ENCODE assay signal across 21 mouse cellular contexts in genomic region chr3:38246439-38246838, GRCm38 (mm10).
DNase-seq lines count a peak whose midpoint lies in the region; ATAC-seq and TF ChIP-seq lines count a peak whose summit lies in the region.
"Had no signal": no experiment of that assay in that cellular context is flagged by ENCODE, and none has a peak within 500 bp of the region (broad histone marks: within the 10 kb centered on the region; RNA-seq: fewer than 3 reads in every experiment).

No protein-coding gene starts in this region.

- WGBS in limb, embryonic 13.5 days, result 45% methylated on average over 2 of the region's 2 CpGs
- WGBS in limb, embryonic 10.5 days, result 89% methylated on average over 2 of the region's 2 CpGs

- H3K36me3 ChIP-seq in limb, embryonic 13.5 days, result no peaks in the 10 kb centered on the region
- H3K36me3 ChIP-seq in limb, embryonic 10.5 days, result no peaks in the 10 kb centered on the region
- H3K36me3 ChIP-seq: embryonic facial prominence, embryonic 12.5 days; forebrain, embryonic 10.5 days; hindbrain, embryonic 13.5 days; intestine, embryonic 15.5 days; neural tube, embryonic 12.5 days had no signal

- H3K9me3 ChIP-seq in limb, embryonic 13.5 days, result no peaks in the 10 kb centered on the region
- H3K9me3 ChIP-seq in limb, embryonic 10.5 days (replicated peaks), result no peaks in the 10 kb centered on the region
- H3K9me3 ChIP-seq: embryonic facial prominence, embryonic 12.5 days; hindbrain, embryonic 13.5 days; intestine, embryonic 15.5 days; neural tube, embryonic 12.5 days had no signal

- H3K4me2 ChIP-seq in limb, embryonic 13.5 days (replicated peaks), result no peak overlapping the region
- H3K4me2 ChIP-seq: embryonic facial prominence, embryonic 12.5 days; hindbrain, embryonic 13.5 days; intestine, embryonic 15.5 days; neural tube, embryonic 12.5 days had no signal

- no peak overlapping the region for H3K9ac ChIP-seq in limb, embryonic 13.5 days
- H3K9ac ChIP-seq: embryonic facial prominence, embryonic 12.5 days; hindbrain, embryonic 13.5 days; intestine, embryonic 15.5 days; neural tube, embryonic 12.5 days had no signal

- H3K4me1 ChIP-seq in limb, embryonic 13.5 days, result peaks cover 9% of the 10 kb centered on the region
- no peaks in the 10 kb centered on the region for H3K4me1 ChIP-seq in limb, embryonic 10.5 days
- H3K4me1 ChIP-seq: embryonic facial prominence, embryonic 12.5 days; forebrain, embryonic 10.5 days; hindbrain, embryonic 13.5 days; intestine, embryonic 15.5 days; neural tube, embryonic 12.5 days had no signal

- H3K27ac ChIP-seq in gastrocnemius, adult 2 months, result no peak overlapping the region
- peak overlapping the region; percentile 65; the same call in 1 of the 2 replicates for H3K27ac ChIP-seq in limb, embryonic 13.5 days
- H3K27ac ChIP-seq in limb, embryonic 10.5 days, result no peak overlapping the region
- H3K27ac ChIP-seq: embryonic facial prominence, embryonic 12.5 days; forebrain, embryonic 10.5 days; hindbrain, embryonic 13.5 days; intestine, embryonic 15.5 days; kidney, postnatal 0 days; layer of hippocampus, adult 2 months; neural tube, embryonic 12.5 days had no signal

- DNase-seq in gastrocnemius, adult 2 months, result peak; percentile 49
- no peak for DNase-seq in gastrocnemius, postnatal 25 days
- DNase-seq in limb, embryonic 10.5 days (ENCODE audit: low spot score), result no peak
- DNase-seq in ovary, adult 18-20 months (ENCODE audit: low spot score), result peak; percentile 25
- DNase-seq in ovary, postnatal 10 days (ENCODE audit: low spot score), result no peak
- DNase-seq in spleen, postnatal 14 days (ENCODE audit: low spot score in 2 of 2), result no peak
- DNase-seq in right cerebral cortex, adult 2 months (ENCODE audit: low spot score in 2 of 2), result no peak
- DNase-seq: adrenal gland, postnatal 25 days; B cell, adult 2 months; cerebellum, adult 2 months; gastrocnemius, postnatal 10 days; left cerebral cortex, postnatal 4 days; thymus, adult 18-20 months had no signal

- intact Hi-C loops in gastrocnemius, adult 2 months (cut with DNase I), result no loop called here

- H3K4me3 ChIP-seq in gastrocnemius, adult 2 months, result no peak overlapping the region
- no peak overlapping the region for H3K4me3 ChIP-seq in limb, embryonic 13.5 days
- no peak overlapping the region for H3K4me3 ChIP-seq in limb, embryonic 10.5 days
- H3K4me3 ChIP-seq: embryonic facial prominence, embryonic 12.5 days; forebrain, embryonic 10.5 days; hindbrain, embryonic 13.5 days; intestine, embryonic 15.5 days; layer of hippocampus, adult 2 months; neural tube, embryonic 12.5 days had no signal

- peak; percentile 83 for ATAC-seq in limb, embryonic 13.5 days (ENCODE audit: low FRiP score, low read depth)
- ATAC-seq: intestine, embryonic 15.5 days had no signal

- H3K27me3 ChIP-seq in limb, embryonic 13.5 days, result no peaks in the 10 kb centered on the region
- H3K27me3 ChIP-seq in limb, embryonic 10.5 days (ENCODE audit: low read depth, poor library complexity, severe bottlenecking), result no peaks in the 10 kb centered on the region
- H3K27me3 ChIP-seq: embryonic facial prominence, embryonic 12.5 days; hindbrain, embryonic 13.5 days; intestine, embryonic 15.5 days; neural tube, embryonic 12.5 days had no signal

- no peak for TF ChIP-seq CTCF in gastrocnemius, adult 2 months (IDR thresholded peaks at IDR 0.05)

Comparison
In these comparisons a context has a peak if more than half of its experiments do, and no peak if none do; other contexts are left out.
1. DNase-seq: peak in gastrocnemius, adult 2 months (single experiment) and ovary, adult 18-20 months (single experiment); none in gastrocnemius, postnatal 25 days (single experiment), limb, embryonic 10.5 days (single experiment), ovary, postnatal 10 days (single experiment), spleen, postnatal 14 days (0 of 2) and right cerebral cortex, adult 2 months (0 of 2).